Mouse (Mus musculus) left cerebral cortex, adult 2 months (tissue): ENCODE data around the gene Rab36. TPM values are rescaled to one million over a fixed set of nuclear protein-coding genes. Genes with fewer than 3 reads are reported as not detected.

Experiments
- DNase-seq, 2 experiments: peaks; one replicate each; pipeline ENCODE4 v3.0.0; 2021 to 2022; ENCODE audit warnings: low spot score in 2 of 2, mixed read lengths in 1 of 2; ENCODE audit errors: extremely low spot score in 1 of 2
- H3K27ac ChIP-seq: fragments of 200-600 bp; 2 replicates; pipeline ENCODE4 v1.8.1; 2022
- H3K4me3 ChIP-seq: fragments of 200-600 bp; 2 replicates; pipeline ENCODE4 v1.8.1; 2022
- CTCF ChIP-seq: fragments of 200-600 bp; IDR thresholded peaks from 2 replicates; pipeline ENCODE4 v1.8.1; 2022; ENCODE audit warnings: antibody characterized with exemption, mild to moderate bottlenecking, moderate library complexity
- intact Hi-C: fragments of 180-260 bp; cut with DNase I; formaldehyde crosslinking; loops from one replicate; pipeline ENCODE4 v1.15.1; 2025
- total RNA-seq, 2 experiments: library from RNA; stranded (reverse); gene quantifications; 2 replicates each; pipeline ENCODE4 v1.2.3; 2021

The Rab36 gene
- total RNA-seq, 2 experiments from 2014 or later, result 31.6 to 35.7 TPM

DNA sequence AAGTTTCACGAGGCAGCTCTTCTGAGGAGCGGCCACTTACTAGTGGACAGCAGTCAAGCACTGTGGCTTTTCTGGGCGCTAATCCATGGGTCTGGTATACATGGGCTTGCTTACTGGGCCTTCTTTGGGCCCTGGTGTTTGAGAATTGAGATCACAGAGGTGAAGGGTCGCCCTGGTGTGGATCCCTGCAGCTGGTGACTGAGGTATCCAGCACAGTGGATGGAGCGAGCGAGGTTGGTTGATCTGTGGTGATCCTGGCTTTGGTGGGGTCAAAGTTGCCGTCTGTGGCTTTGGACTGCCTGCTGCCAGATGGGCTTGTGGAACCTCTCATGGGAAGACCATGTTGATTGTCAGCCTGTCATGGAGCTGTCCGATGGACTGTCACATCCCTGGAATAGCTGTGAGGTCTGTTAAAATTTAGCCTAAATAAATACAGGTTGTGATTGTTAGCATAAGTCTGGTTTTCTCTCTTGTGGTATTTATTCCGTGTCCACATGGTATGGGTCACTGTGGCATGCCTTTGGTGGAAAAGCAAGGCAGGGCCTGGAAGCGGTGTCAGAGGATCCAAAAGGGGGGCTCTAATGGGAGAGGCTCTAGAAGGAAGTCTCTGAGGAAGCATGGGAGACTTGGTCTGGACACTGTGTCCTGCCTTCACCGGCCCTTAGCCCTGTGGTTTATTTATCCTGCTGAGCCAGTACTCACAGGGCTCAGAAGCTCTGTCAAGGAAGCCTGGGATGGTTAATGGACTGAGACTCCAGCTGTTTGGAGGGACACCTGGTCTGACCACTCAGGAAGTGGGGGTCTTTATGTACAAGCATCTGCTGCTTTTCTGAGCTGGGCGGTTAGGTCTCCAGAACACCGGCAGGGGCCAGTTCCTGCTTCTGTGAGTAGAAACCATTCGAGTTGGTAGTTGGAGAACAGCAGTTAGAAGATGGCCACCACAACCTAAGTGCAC, 41.6 kb downstream of the Rab36 start:
- DNase-seq, result no peak
- no peak for TF ChIP-seq CTCF
- Histone ChIP-seq H3K4me3 (no peak overlapping the region), H3K27ac (no peak overlapping the region)
- intact Hi-C loops, result no loop called here

GRCm38 (mm10) chr10:75085330-75085729, 48.5 kb downstream of the Rab36 start:
- intact Hi-C loops, result no loop called here
- no peak overlapping the region for H3K27ac ChIP-seq
- no peak for TF ChIP-seq CTCF

DNA sequence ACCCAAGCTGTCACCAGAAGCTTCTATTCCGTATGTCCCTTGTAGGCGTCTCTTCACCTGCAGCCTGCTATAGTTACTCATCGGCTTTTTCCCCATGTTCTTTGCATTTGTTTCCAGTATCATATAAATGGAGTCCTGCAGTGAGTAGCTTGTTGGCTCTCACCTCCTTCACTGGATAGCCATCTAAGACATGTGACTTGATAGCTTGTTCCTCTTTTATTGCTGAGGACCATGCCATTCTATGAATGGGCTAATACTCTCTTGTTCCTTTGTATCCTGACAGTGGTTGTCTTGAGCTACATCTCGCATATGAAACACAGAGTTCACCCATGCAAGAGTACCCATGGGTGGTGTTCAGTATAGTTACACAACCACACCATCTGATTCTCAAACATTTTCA, 51.6 kb downstream of the Rab36 start:
- TF ChIP-seq CTCF, result no peak
- DNase-seq, result no peak
- intact Hi-C loops, result no loop called here
- H3K4me3 ChIP-seq, result no peak overlapping the region
- H3K27ac ChIP-seq, result no peak overlapping the region

More at GRCm38 (mm10) chr10:75085330-75085729, 48.5 kb downstream of the Rab36 start:
- H3K4me3 ChIP-seq, result no peak overlapping the region
- no peak for DNase-seq

GRCm38 (mm10) chr10:75091478-75092152, 54.8 kb downstream of the Rab36 start:
- Histone ChIP-seq H3K4me3 (no peak overlapping the region), H3K27ac (peak overlapping the region; percentile 21; the same call in 1 of the 2 replicates)
- intact Hi-C loops, result no loop called here
- no peak for DNase-seq
- no peak for TF ChIP-seq CTCF

DNA sequence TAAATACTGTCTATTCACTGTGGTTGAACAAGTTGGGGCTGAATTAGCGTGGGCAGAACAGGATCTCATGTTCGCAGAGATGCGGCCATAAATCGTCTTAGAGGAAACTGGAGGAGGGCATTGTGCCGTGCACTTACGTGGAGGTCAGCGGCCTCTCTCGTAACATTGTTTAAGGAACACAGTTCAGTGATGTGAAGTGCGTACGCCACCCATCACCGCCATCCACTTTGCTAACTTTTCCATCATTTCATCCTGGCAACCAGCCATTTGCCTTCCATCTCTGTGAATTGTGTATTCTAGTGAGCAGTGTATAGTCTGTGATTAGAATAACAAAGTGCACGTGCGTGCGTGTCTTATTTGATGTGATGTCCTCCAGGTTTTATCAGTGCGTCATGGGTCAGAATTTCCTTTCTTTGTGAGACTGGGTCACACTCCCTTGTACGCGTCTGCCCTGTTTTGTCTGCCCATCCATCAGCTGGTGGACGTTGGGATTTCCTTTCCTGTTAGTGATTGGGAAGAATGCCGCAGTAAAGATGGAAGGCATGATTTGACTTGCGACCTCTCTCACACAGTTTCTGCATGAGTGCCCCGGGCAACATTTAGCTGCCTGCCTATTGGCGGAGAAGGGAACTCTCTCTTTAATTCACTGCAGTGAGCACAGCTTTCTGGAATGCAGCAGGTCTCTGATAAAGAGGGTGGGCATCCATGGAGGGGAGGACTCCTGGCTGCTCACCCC, 56.6 kb downstream of the Rab36 start:
- DNase-seq, result no peak
- H3K27ac ChIP-seq, result no peak overlapping the region
- no peak for TF ChIP-seq CTCF
- intact Hi-C loops, result no loop called here
- no peak overlapping the region for H3K4me3 ChIP-seq

GRCm38 (mm10) chr10:75094338-75094737, 57.5 kb downstream of the Rab36 start:
- DNase-seq, result no peak
- intact Hi-C loops, result no loop called here
- no peak for TF ChIP-seq CTCF
- Histone ChIP-seq H3K4me3 (no peak overlapping the region), H3K27ac (no peak overlapping the region)

GRCm38 (mm10) chr10:75095216-75095615, 58.4 kb downstream of the Rab36 start:
- no peak for TF ChIP-seq CTCF
- DNase-seq, result no peak
- intact Hi-C loops, result no loop called here
- H3K27ac ChIP-seq, result peak overlapping the region; percentile 72
- no peak overlapping the region for H3K4me3 ChIP-seq

GRCm38 (mm10) chr10:75098446-75099183, 61.8 kb downstream of the Rab36 start:
- Histone ChIP-seq H3K27ac (peak overlapping the region; percentile 48), H3K4me3 (no peak overlapping the region)
- intact Hi-C loops, result no loop called here
- TF ChIP-seq CTCF, result no peak
- DNase-seq, result no peak

GRCm38 (mm10) chr10:75100298-75100697, 63.4 kb downstream of the Rab36 start:
- TF ChIP-seq CTCF, result no peak
- H3K27ac ChIP-seq, result peak overlapping the region; percentile 58
- intact Hi-C loops, result no loop called here
- DNase-seq, result peak in 1 of 2 experiments; percentile 48
- H3K4me3 ChIP-seq, result no peak overlapping the region

DNA sequence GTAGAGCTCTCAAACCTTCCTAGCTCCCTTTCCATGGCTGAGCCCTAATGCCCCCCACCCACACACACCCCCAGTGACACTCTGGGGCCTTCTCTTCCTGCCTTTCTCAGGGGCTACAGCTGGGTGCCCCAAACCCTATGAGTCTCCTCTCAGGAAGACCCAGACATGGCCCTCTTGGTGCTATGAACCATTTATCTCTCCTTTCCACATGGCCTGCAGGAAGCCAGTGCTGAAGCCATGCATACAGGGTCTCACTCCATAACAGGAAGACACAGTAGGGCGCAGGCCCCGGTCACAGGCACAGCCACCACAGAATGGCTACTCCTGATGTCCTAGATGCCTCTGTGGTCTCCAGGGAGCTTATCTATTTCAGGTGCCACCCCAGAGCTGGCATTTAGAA, 66.6 kb downstream of the Rab36 start:
- no peak for TF ChIP-seq CTCF
- H3K27ac ChIP-seq, result peak overlapping the region; percentile 13
- intact Hi-C loops, result no loop called here
- H3K4me3 ChIP-seq, result no peak overlapping the region
- DNase-seq, result no peak

Other genes with a start within 250 kb of the Rab36 start
- gene Gnaz, start 69.9 kb upstream of the Rab36 start, total RNA-seq, result 100 to 1,000 TPM; 114 to 124 TPM
- gene Rsph14, start 4.5 kb upstream of the Rab36 start, total RNA-seq, result not detected
- gene Bcr, start 23.5 kb downstream of the Rab36 start, total RNA-seq, result 100 to 1,000 TPM in 1 of 2 experiments, 10 to 100 TPM in 1; 99.6 to 113 TPM
- gene Specc1l, start 175.0 kb downstream of the Rab36 start, total RNA-seq, result 10 to 100 TPM; 42.9 to 46.4 TPM